Mouse (Mus musculus) lung, adult 2 months (tissue): ENCODE data around the gene Mrpl22.

ENCODE experiments used
- CTCF ChIP-seq: fragments of 200-500 bp; IDR thresholded peaks from 2 replicates; pipeline ENCODE4 v1.5.1; 2011; ENCODE audit warnings: mild to moderate bottlenecking, low read length, control low read depth; ENCODE audit not compliant: insufficient read depth
- POLR2A ChIP-seq: fragments of 200-500 bp; IDR thresholded peaks from 2 replicates; pipeline ENCODE4 v1.6.1; 2011; ENCODE audit warnings: low read depth, mild to moderate bottlenecking, control low read depth, low read length, borderline replicate concordance; ENCODE audit errors: extremely low read depth

DNA sequence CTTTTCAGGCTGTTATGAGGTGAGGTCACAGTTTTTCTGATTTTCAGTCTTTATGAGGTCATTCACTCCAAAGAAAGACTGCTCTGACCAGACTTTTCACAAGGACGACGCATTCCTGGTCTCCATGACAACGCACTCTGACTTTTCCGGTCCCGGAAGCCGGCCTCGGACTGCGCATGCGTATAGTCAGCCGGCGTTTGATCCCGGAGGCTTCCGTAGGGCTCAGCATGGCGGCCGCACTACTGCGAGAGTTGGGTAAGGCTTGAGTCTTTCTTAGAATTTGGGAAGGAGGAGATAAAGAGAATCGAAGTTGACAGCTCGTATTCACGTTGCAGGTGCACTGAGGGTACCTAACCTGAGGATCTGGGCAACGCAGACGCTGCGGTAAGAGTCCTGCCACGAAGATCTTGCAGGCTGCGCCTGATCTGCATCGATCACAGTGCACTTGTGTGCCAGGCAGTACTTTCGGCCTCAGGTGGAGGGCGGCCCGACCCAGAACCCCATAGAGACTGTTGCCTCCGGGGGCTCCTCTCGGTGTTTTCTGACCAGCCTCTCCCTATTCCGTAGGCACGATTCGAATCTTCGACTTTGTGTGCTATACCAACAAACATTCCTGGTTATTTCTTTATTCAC lies at the start of gene Mrpl22:
- TF ChIP-seq POLR2A (peak; percentile 71; the same call in 1 of the 2 replicates), CTCF (no peak)
